Mouse (Mus musculus) retina, embryonic 14.5 days (tissue): ENCODE results near the gene Eif3l.
A peak's percentile ranks its signal among the peaks of the same experiment; 100 is the strongest.

Experiments
- DNase-seq: peaks from one replicate; pipeline ENCODE4 v3.0.0-alpha.2; 2015; ENCODE audit warnings: low spot score

Gene Eif3l

DNA sequence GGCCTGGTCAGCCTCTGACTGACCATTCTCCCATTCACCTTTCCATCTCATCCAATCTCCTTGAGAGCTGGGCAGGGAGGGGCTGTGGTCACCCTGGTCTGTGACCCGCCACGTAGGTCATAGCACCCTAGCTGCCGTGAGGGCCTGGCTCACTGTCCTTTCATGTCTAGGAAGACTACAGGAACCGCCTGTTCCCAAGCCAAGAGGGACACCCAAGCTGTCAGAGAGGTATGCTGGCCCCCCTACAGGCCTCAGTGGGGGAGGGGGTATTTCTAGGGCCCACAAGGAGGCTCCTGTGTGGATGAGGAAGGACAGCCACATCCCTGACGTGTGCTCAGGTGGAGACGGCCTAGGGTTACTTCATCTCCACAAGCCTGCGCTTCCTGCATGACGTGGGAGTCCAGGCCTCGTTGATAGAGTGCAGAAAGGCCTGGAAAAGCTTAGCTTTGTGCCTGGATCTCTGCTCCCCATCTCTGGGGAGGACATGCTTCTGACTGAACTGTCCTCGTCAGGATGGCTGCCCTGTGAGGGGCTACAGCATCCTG lies 49.4 kb downstream of the Eif3l start:
- DNase-seq = no peak

DNA sequence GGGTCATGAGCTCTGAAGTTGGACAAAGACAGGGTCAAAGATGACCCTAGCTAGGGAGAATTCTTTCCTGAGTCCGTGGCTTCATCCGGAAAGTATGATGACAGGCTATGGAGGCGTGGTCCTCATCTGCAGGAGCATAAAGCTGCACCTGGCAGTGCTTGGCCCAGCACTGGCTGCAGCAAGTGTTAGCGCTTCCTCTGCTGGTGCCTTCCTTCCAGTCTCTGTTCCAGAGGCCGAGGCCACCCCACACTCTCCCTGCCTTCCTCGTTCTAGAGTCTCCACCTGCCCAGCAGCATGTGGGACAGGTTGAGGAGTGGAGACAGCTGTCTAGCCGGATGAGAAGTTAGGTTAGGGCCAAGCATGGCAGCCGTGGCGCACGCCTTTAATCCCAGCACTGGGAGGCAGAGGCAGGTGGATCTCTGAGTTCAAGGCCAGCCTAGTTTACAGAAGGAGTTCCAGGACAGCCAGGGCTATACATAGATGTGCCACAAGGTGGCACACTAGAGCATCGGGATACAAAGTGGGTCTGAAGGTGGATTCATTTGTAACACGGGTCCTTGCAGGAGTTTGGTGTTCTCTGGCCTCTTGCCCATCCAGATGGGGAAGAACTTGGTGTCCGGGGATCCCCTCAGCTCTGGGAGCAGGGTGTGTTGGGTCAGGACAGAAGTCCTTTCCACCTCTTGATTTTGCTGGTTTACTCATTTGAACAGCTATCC lies 51.4 kb downstream of the Eif3l start:
- DNase-seq = peak; percentile 76

DNA sequence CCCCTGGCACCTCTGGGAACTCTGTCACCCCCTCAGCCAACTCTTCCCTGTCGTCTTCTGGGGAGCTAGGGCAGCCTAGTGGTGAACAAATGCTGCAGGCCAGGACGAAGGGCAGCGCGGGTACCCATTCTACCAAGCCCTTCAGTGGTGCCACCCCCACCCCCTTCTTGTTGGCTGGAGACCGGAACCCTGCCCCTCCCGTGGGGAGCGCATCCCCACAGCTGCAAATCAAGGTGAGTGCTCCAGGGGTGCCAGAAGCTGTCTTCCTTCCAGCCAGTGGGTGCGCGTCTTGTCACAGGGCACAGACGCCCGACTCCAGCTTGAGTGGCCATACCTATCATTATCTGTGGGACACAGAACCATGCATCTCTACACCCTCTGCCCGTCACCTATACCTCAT lies 52.1 kb downstream of the Eif3l start:
- no peak for DNase-seq

DNA sequence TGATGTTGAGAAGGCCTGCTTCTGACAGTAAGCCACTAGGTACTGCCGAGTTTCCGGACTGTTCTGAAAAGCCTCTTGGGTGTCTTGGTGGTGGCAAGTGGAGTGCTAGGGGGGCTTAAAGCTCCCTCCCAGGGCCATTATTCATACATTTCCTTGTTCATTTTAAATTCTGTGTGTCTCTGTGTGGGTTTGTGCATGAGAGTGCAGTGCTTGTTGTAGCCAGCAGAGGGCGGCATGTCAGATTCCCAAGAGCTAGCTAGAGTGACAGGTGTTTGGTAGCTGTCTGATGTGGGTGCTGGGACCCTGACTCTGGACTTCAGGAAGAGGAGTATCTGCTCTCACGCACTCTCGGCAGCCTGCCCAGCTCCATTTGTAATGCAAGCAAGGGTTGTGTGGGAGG lies 53.2 kb downstream of the Eif3l start:
- no peak for DNase-seq

DNA sequence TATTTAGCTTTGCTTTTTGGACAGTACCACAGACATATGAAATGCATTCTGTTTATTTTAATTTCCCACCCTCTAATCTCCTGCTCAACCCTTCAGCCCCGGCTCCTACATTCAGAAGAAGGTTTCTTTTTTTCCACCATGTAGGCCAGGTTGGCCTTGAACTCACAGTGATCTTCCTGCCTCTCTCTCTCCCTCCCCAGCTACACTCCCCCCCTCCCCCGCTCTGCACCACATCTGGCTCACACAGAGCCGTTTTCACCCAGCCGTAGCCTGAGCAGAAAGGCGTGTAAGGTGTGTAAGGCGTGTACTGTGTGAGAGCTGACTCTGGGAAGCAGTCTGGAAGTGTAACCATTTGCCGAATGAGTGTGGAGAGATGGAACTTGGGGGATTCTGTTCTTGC lies 54.3 kb downstream of the Eif3l start:
- no peak for DNase-seq

DNA sequence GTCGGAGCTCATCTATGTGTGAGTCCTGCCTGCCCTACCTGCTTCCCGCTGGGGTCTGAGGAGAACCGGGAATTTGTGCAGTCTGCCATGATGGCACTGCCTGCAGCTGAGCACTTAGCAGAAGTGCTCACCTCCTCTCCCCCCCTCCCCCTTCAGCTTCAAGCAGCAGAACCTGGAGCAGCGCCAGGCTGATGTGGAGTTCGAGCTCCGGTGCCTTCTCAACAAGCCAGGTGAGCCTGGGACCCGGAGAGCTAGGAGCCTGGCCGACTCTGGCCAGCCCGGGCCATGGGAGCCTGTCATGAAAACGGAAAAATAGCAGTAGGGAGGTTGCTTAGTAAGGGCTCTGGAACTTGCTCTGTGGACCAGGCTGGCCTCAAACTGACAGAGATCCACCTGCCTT lies 55.8 kb downstream of the Eif3l start:
- no peak for DNase-seq

DNA sequence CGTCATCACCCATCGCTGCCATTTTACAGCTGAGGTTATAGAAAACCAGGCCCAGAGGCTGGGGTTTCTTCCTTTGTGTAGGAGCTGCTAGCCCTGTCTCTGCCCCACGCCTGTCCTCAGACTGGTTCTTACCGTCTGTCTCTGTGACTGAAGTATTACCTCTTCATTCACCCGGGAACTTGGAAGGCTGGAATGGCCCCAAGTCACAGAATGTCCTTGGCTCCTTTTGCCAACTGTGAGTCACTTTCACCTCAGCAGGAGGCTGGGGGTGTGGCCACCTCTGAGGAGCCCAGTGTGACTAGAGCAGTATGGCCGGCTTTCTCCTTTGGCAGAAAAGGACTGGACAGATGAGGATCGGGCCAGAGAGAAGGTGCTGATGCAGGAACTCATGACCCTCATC lies 56.5 kb downstream of the Eif3l start:
- DNase-seq = no peak

DNA sequence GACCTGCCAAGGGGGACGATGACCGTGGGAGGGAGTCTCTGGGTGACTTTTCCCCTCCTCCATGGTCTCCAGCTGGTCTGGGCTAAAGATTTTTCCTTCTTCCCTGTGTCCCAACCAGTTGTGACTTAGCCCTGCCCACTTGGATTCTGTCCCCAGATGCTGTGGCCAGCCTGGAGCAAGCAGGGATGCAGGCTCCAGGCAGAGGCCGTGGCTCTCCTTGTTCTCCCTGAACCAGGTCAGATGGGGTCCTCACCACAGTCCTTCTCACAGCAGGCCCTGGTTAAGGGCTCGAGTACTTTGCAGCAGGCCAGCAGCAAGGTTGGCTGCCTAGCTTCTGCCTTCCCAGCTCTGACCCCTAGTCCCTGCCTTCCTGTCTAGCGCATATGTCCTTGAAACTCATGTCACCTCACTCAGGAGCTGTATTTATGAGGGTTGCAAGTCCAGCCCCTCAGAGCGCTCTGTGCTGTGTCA lies 58.2 kb downstream of the Eif3l start:
- DNase-seq = no peak

DNA sequence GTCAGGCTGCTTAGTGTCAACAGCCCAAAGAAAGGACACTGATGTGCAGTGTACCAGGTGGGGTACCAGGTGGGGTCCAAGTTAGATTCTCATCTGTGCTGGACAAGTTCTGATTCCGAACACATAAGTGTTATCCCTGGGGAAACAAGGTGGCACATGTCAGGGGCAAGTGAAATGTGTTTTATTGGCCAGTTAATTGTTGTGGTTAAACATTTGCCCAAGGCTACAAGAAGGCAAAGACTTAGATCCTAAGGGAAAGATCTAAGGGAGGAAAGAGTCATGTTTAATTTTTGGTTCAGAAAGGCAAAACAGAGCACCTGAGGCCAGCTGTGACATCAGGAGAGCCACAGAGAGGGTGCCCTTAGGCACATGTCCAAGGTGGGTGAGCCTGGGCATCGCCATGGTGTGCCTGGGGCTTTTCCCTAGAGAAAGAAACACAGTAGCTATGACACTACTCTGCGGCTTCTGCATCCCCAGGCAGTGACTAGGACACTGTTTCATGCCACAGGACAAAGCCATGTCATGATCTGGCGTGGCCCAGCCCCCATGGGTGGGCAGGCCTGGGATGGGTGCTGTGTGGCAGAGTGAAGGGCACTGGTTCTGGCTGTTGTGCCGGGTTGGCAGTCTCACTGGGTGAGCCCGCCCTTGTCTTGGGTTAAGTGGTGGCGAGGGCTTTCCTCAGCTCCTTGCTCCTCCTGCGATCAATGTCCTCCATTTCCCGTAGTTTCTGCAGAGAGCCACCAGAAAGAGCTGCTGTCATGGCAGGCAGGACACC lies 59.7 kb downstream of the Eif3l start:
- DNase-seq = no peak

DNA sequence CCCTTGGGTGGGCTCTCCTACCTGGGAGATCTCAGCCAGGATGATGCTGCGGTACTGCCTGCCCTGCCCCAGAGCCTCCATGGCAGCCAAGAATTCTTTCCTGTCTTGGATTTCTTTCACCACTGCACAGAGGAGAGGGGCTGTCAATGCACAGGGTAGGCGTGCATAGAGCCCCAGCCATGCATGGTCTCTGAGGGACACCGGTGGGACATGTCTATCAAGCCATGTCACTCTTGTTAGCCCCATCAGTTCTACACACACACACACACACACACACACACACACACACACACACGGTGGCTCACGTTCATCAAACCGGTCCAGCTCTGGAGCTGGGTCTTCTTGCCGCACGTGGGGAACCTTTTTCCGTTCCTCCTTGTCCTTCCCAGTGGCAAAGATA lies 60.4 kb downstream of the Eif3l start:
- no peak for DNase-seq

DNA sequence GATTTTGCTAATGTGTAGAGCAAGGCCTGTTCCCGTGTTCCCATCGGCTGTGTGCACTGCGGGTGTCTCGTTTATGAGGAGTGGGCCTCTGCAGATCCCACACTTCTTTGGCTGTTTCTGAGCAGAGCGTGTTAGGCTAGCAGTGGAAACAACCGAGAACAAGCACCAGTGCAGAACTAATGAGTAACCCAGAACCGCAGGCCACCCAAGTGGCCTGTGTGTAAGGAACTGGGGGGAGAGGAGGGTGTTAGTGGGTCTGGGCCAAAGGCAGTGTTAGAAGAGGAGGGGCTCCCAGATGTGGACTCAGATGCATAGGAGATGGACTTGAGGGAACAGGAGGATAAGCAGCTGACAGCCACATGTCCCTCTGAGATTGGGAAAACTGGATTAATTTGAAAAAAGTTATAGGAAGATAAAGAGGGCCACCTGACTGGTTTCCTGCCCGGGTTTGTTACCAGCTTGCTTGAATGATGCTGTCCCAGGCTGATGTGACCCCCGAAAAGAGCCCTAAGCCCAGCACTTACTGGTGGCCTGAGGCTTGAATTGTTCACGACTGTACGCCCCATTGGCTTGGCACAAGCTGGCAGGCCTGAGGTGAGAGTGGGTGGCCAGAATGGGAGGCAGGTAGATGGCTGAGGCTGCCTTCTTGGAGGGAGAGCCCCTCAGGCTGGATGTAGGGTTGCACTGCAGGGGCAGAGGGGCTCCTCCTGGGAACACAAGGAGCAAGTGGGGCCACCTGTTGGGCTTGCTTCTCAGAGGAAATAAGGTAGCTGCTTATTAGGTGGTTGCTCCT lies 61.0 kb downstream of the Eif3l start:
- no peak for DNase-seq

DNA sequence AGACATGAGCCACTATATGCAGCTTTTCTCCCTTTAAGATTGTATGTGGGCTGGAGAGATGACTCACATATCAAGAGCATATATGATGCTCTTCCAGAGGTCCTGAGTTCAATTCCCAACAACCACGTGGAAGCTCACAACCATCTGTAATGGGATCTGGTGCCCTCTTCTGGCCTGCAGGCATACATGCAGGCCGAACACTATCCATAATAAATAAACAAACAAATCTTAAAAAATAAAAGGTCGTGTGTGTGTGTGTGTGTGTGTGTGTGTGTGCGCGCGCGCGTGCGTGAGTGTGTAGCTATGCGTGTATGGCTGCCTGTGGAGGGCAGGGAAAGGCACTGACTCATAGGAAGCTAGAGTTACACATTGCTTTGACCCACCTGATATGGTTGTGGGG lies 64.7 kb downstream of the Eif3l start:
- DNase-seq = no peak

DNA sequence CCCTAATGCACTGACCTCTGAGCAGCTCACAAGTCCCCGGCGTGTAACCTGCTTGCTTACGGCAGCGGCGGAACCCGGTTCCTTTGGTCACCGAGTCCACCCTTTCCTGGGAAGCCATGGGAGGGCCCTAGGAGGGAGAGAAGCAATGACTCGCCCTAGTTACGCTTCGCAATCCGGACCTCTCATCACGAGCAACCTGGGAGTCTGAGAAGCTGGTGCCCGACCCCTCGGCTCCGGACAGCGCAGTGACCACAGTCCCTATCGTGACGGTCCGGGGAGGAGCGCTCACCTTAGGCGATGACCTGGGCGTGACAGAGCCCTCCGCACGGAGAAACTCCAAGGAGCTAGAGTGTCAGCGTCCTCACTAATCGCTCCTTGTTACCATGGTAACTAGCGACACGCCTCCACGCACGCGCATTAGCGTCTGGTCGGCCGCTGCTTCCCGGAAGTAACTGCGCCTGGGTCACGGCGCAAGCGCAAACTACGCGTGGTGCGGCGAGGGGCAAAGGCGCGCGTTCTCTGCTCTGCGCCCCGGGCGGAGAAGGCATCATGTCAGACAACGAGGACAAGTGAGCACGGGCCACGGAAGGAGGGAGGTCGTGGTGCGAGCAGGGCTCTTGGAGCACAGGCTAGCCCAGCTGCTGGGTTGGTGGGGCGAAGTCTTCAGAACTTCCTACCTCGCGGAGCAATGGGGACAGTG lies 66.0 kb downstream of the Eif3l start, which contains the start of the genes Polr2f and 1700088E04Rik:
Gene Polr2f, plus strand, starts transcription at position 144 of the 700 bp plus-strand sequence.
Gene 1700088E04Rik, minus strand, starts transcription at position 388 of the 700 bp plus-strand sequence.
- peak; percentile 99 for DNase-seq

DNA sequence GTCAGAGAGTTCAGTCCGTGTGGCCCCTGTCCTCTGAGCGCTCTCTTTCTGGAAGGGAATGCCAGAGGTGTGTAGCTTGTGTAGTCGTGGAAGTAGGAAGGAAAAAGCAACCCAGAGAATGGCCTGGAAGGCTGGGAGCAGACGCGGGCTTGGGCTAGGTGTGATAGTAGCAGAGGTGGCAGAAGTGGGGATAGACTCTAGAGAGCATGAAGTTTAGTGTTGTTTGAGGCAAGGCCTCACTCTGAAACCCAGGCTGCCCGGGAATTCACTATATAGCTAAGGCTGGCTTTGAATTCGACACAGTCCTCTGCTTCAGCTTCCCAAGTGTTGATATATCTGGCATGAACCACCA lies 66.6 kb downstream of the Eif3l start:
- DNase-seq = no peak

DNA sequence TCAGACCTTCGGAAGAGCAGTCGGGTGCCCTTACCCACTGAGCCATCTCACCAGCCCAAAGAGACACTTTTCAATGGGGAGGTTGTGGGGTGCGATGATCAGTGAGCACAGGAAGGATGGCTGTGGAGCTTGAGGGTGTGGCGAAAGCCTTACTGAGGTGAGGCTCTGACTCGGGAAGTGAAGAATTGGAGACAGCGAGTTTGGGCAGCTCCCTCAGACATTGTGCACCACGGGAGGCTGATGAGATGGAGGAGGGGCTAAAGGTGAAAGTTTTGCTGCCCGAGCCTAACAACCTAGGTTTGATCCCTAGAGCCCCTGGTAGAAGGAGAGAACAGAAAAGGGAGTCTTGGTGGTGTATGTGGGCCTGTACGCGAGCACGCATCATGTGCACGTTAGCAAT lies 68.3 kb downstream of the Eif3l start:
- DNase-seq = no peak
